Mouse (Mus musculus) embryo, embryonic 11.5 days (tissue): ENCODE results near the gene Tmem263.

Experiments
- DNase-seq: peaks from one replicate; pipeline ENCODE4 v3.0.0-alpha.2; 2012; ENCODE audit warnings: low read depth, low spot score

Gene Tmem263

GRCm38 (mm10) chr10:85102247-85103084 is at the start of gene Tmem263, which contains the start of gene Fhl4:
Gene Tmem263, plus strand, starts transcription at chr10:85102627.
Gene Fhl4, minus strand, starts transcription at chr10:85102495.
- peak; percentile 87 for DNase-seq

GRCm38 (mm10) chr10:85054876-85055275 is 47.6 kb upstream of the Tmem263 start:
- DNase-seq = no peak

GRCm38 (mm10) chr10:85071605-85072152 is 30.7 kb upstream of the Tmem263 start:
- no peak for DNase-seq

GRCm38 (mm10) chr10:85101841-85102240 is 586 bp upstream of the Tmem263 start:
- no peak for DNase-seq

GRCm38 (mm10) chr10:85103085-85103885 is 858 bp downstream of the Tmem263 start:
- peak; percentile 19 for DNase-seq

GRCm38 (mm10) chr10:85114409-85114808 is 12.0 kb downstream of the Tmem263 start:
- DNase-seq = no peak

GRCm38 (mm10) chr10:85125184-85125583 is 22.8 kb downstream of the Tmem263 start:
- no peak for DNase-seq

GRCm38 (mm10) chr10:85127395-85128287 is 25.2 kb downstream of the Tmem263 start, which contains the start of gene Mterf2:
Gene Mterf2, minus strand, starts transcription at chr10:85128027.
- DNase-seq = peak; percentile 91

- DNase-seq = no peak
Measured at GRCm38 (mm10) chr10:85128453-85128852, 26.0 kb downstream of the Tmem263 start.

GRCm38 (mm10) chr10:85136573-85136972 is 34.1 kb downstream of the Tmem263 start:
- no peak for DNase-seq

- DNase-seq = no peak
Measured at GRCm38 (mm10) chr10:85141465-85141864, 39.0 kb downstream of the Tmem263 start.

GRCm38 (mm10) chr10:85146282-85146681 is 43.9 kb downstream of the Tmem263 start:
- no peak for DNase-seq

GRCm38 (mm10) chr10:85149226-85149625 is 46.8 kb downstream of the Tmem263 start:
- DNase-seq = no peak

- DNase-seq = peak; percentile 29
Measured at GRCm38 (mm10) chr10:85154195-85154594, 51.8 kb downstream of the Tmem263 start.

- DNase-seq = no peak
Measured at GRCm38 (mm10) chr10:85157451-85157850, 55.0 kb downstream of the Tmem263 start.

- no peak for DNase-seq
Measured at GRCm38 (mm10) chr10:85159989-85160619, 57.7 kb downstream of the Tmem263 start.

GRCm38 (mm10) chr10:85161745-85162351 is 59.4 kb downstream of the Tmem263 start:
- DNase-seq = no peak

GRCm38 (mm10) chr10:85164791-85165190 is 62.4 kb downstream of the Tmem263 start:
- DNase-seq = no peak

GRCm38 (mm10) chr10:85165306-85165705 is 62.9 kb downstream of the Tmem263 start:
- no peak for DNase-seq
